Comparison of ENCODE assay signal across 8 mouse cellular contexts in genomic region chr6:70824085-70824986, GRCm38 (mm10). TPM values are rescaled to one million over a fixed set of nuclear protein-coding genes. Genes with fewer than 3 reads are reported as not detected.
DNase-seq lines count a peak whose midpoint lies in the region; ATAC-seq and TF ChIP-seq lines count a peak whose summit lies in the region.

No protein-coding gene starts in this region.

- no peaks in the 10 kb centered on the region for H3K79me2 ChIP-seq in C2C12 (ENCODE audit: control insufficient read depth, insufficient read depth)

- no peaks in the 10 kb centered on the region for H3K27me3 ChIP-seq in C2C12 (ENCODE audit: control insufficient read depth, insufficient read depth, insufficient read length)
- H3K27me3 ChIP-seq in heart, embryonic 11.5 days (ENCODE audit: control insufficient read depth, insufficient read depth, low read length) = no peaks in the 10 kb centered on the region; the same call in 1 of the 2 replicates
- no peaks in the 10 kb centered on the region for H3K27me3 ChIP-seq in kidney, embryonic 14.5 days (ENCODE audit: control insufficient read depth, insufficient read depth, low read length)
- H3K27me3 ChIP-seq in limb, embryonic 13.5 days = no peaks in the 10 kb centered on the region
- no peaks in the 10 kb centered on the region for H3K27me3 ChIP-seq in midbrain, embryonic 13.5 days
- no peaks in the 10 kb centered on the region for H3K27me3 ChIP-seq in spleen, adult 2 months (ENCODE audit: control insufficient read depth, insufficient read depth, low read length)

- peaks cover 13% of the 10 kb centered on the region for H3K4me1 ChIP-seq in heart, embryonic 11.5 days (ENCODE audit: control insufficient read depth, insufficient read depth, low read length)
- H3K4me1 ChIP-seq in kidney, embryonic 14.5 days (ENCODE audit: control insufficient read depth, insufficient read depth, low read length) = no peaks in the 10 kb centered on the region
- H3K4me1 ChIP-seq in limb, embryonic 13.5 days = peaks cover 9% of the 10 kb centered on the region
- H3K4me1 ChIP-seq in midbrain, embryonic 13.5 days (replicated peaks) = peaks cover 5% of the 10 kb centered on the region; the same call in 1 of the 2 replicates
- H3K4me1 ChIP-seq in spleen, adult 2 months (ENCODE audit: control insufficient read depth, insufficient read depth, insufficient read length) = peaks cover 5% of the 10 kb centered on the region; the same call in 1 of the 2 replicates

- peak; percentile 36; the same call in 1 of the 2 replicates for TF ChIP-seq POLR2A in spleen, adult 2 months (IDR thresholded peaks at IDR 0.05; ENCODE audit: low read depth, low read length)

- peak overlapping the region; percentile 27 for H3ac ChIP-seq in C2C12 (ENCODE audit: control insufficient read depth, insufficient read length, low read depth)

- H3K9ac ChIP-seq in heart, embryonic 11.5 days (ENCODE audit: low read depth, low read length) = peak overlapping the region; percentile 74
- H3K9ac ChIP-seq in kidney, embryonic 14.5 days (ENCODE audit: low read depth, low read length) = peak overlapping the region; percentile 3; the same call in 1 of the 2 replicates
- H3K9ac ChIP-seq in limb, embryonic 13.5 days = peak overlapping the region; percentile 59
- peak overlapping the region; percentile 69 for H3K9ac ChIP-seq in midbrain, embryonic 13.5 days (replicated peaks)

- ATAC-seq in erythroblast, adult 5-6 weeks (replicated peaks; ENCODE audit: low FRiP score, poor library complexity, severe bottlenecking) = peak; percentile 98
- ATAC-seq in heart, embryonic 11.5 days (replicated peaks; ENCODE audit: insufficient number of reproducible peaks, low FRiP score, low TSS enrichment) = peak; percentile 88
- ATAC-seq in kidney, embryonic 14.5 days (ENCODE audit: low FRiP score, low TSS enrichment) = peak; percentile 93
- peak; percentile 88 for ATAC-seq in limb, embryonic 13.5 days (ENCODE audit: low FRiP score, low read depth)
- peak; percentile 94 for ATAC-seq in midbrain, embryonic 13.5 days

- H3K27ac ChIP-seq in heart, embryonic 11.5 days (ENCODE audit: low read depth, low read length) = peak overlapping the region; percentile 72
- no peak overlapping the region for H3K27ac ChIP-seq in kidney, embryonic 14.5 days (ENCODE audit: low read depth, low read length)
- no peak overlapping the region for H3K27ac ChIP-seq in limb, embryonic 13.5 days
- H3K27ac ChIP-seq in midbrain, embryonic 13.5 days = peak overlapping the region; percentile 26
- H3K27ac ChIP-seq in spleen, adult 2 months (ENCODE audit: insufficient read depth, low read length) = peak overlapping the region; percentile 77

- peak; percentile 96 for DNase-seq in brain, adult 2 months (ENCODE audit: low read depth, low spot score)
- peak in 1 of 2 experiments; percentile 73 for DNase-seq in spleen, adult 2 months (ENCODE audit: low read depth in 1 of 2, low spot score in 2 of 2)

- H3K4me3 ChIP-seq in C2C12 (ENCODE audit: insufficient read depth, poor library complexity, severe bottlenecking) = no peak overlapping the region
- peak overlapping the region; percentile 44 for H3K4me3 ChIP-seq in heart, embryonic 11.5 days (ENCODE audit: low read depth, low read length)
- H3K4me3 ChIP-seq in kidney, embryonic 14.5 days (ENCODE audit: low read length) = peak overlapping the region; percentile 36
- peak overlapping the region; percentile 47 for H3K4me3 ChIP-seq in limb, embryonic 13.5 days
- H3K4me3 ChIP-seq in midbrain, embryonic 13.5 days (replicated peaks) = peak overlapping the region; percentile 49
- H3K4me3 ChIP-seq in spleen, adult 2 months (ENCODE audit: extremely low read depth, insufficient read depth, insufficient read length) = peak overlapping the region; percentile 63

- TF ChIP-seq CTCF in C2C12 (IDR thresholded peaks at IDR 0.05; ENCODE audit: control insufficient read depth, insufficient read depth, insufficient read length) = no peak
- no peak for TF ChIP-seq CTCF in spleen, adult 2 months (IDR thresholded peaks at IDR 0.05; ENCODE audit: extremely low read depth, insufficient read depth, insufficient read length, insufficient replicate concordance)

- no peaks in the 10 kb centered on the region for H3K79me3 ChIP-seq in C2C12 (ENCODE audit: low read depth)

- H3K4me2 ChIP-seq in heart, embryonic 11.5 days = peak overlapping the region; percentile 74
- H3K4me2 ChIP-seq in kidney, embryonic 14.5 days (replicated peaks; ENCODE audit: low read depth, low read length) = peak overlapping the region; percentile 66
- peak overlapping the region; percentile 81 for H3K4me2 ChIP-seq in limb, embryonic 13.5 days (replicated peaks)
- peak overlapping the region; percentile 81 for H3K4me2 ChIP-seq in midbrain, embryonic 13.5 days (replicated peaks)

- H3K9me3 ChIP-seq in heart, embryonic 11.5 days (replicated peaks; ENCODE audit: control insufficient read depth, low read length) = no peaks in the 10 kb centered on the region
- H3K9me3 ChIP-seq in kidney, embryonic 14.5 days (ENCODE audit: control insufficient read depth, low read length) = no peaks in the 10 kb centered on the region
- 0 out of 2 replicates have a peak, but pooled peaks cover 3% of the 10 kb centered on the region for H3K9me3 ChIP-seq in limb, embryonic 13.5 days
- H3K9me3 ChIP-seq in midbrain, embryonic 13.5 days = no peaks in the 10 kb centered on the region

- no peaks in the 10 kb centered on the region for H3K36me3 ChIP-seq in C2C12 (ENCODE audit: control insufficient read depth, insufficient read depth)
- no peaks in the 10 kb centered on the region for H3K36me3 ChIP-seq in heart, embryonic 11.5 days (ENCODE audit: control insufficient read depth, insufficient read depth, low read length)
- H3K36me3 ChIP-seq in kidney, embryonic 14.5 days (ENCODE audit: control insufficient read depth, insufficient read depth, low read length) = no peaks in the 10 kb centered on the region
- H3K36me3 ChIP-seq in limb, embryonic 13.5 days = no peaks in the 10 kb centered on the region
- H3K36me3 ChIP-seq in midbrain, embryonic 13.5 days = no peaks in the 10 kb centered on the region
- H3K36me3 ChIP-seq in spleen, adult 2 months (ENCODE audit: control insufficient read depth, insufficient read depth, low read length) = no peaks in the 10 kb centered on the region

- WGBS in heart, embryonic 11.5 days (ENCODE audit: insufficient replicate concordance) = 7% methylated on average over 23 of the region's 23 CpGs
- WGBS in kidney, embryonic 14.5 days = 8% methylated on average over 23 of the region's 23 CpGs
- 7% methylated on average over 23 of the region's 23 CpGs for WGBS in limb, embryonic 13.5 days
- 8% methylated on average over 23 of the region's 23 CpGs for WGBS in midbrain, embryonic 13.5 days
- WGBS in spleen, adult 2 months = 13% methylated on average over 23 of the region's 23 CpGs

TF ChIP-seq in C2C12, 6 proteins besides CTCF, POLR2A, EP300 and RAD21:
- TF ChIP-seq USF1 (IDR thresholded peaks at IDR 0.05; ENCODE audit: low read depth) (peak; percentile 74), MAX (IDR thresholded peaks at IDR 0.05) (no peak)

RNA-seq across cellular contexts. Expression of gene Eif2ak3, which starts 20.0 kb away (rescaled TPM):
- 4.2 TPM for polyA plus RNA-seq in C2C12 (2012; fragmentation: generic; extraction: Trizol)
- 2.7 and 7.1 TPM in 2 replicates for total RNA-seq in erythroblast, adult 5-6 weeks (2015; ENCODE audit: low replicate concordance)
- 7.2 and 7.8 TPM in 2 replicates for total RNA-seq in erythroblast, adult 5-6 weeks (2017; ENCODE audit: low replicate concordance)
- 5.0 and 5.4 TPM in 2 replicates for polyA plus RNA-seq in heart, embryonic 11.5 days (2014; fragmentation: Nextera tagmentation; extraction: Ambion mirVana)
- polyA plus RNA-seq in kidney, embryonic 14.5 days (2014; fragmentation: Nextera tagmentation; extraction: Ambion mirVana) = 5.2 and 9.8 TPM in 2 replicates
- polyA plus RNA-seq in limb, embryonic 13.5 days (2015; fragmentation: Nextera tagmentation; extraction: Ambion mirVana) = 11.8 and 12.8 TPM in 2 replicates
- 12.3 and 13.4 TPM in 2 replicates for polyA plus RNA-seq in midbrain, embryonic 13.5 days (2015; fragmentation: Nextera tagmentation; extraction: Ambion mirVana)
- 15.7 and 31.3 TPM in 2 replicates for polyA plus RNA-seq in spleen, adult 2 months (2012; rRNA removed)

RNA-seq across cellular contexts. Expression of gene Rpia, which starts 32.3 kb away (rescaled TPM):
- 10.0 TPM for polyA plus RNA-seq in C2C12 (2012; fragmentation: generic; extraction: Trizol)
- total RNA-seq in erythroblast, adult 5-6 weeks (2015; ENCODE audit: low replicate concordance) = 31.1 and 33.4 TPM in 2 replicates
- 42.4 and 55.0 TPM in 2 replicates for total RNA-seq in erythroblast, adult 5-6 weeks (2017; ENCODE audit: low replicate concordance)
- 0.70 and 1.6 TPM in 2 replicates for polyA plus RNA-seq in heart, embryonic 11.5 days (2014; fragmentation: Nextera tagmentation; extraction: Ambion mirVana)
- 3.2 and 5.5 TPM in 2 replicates for polyA plus RNA-seq in kidney, embryonic 14.5 days (2014; fragmentation: Nextera tagmentation; extraction: Ambion mirVana)
- 2.2 and 2.5 TPM in 2 replicates for polyA plus RNA-seq in limb, embryonic 13.5 days (2015; fragmentation: Nextera tagmentation; extraction: Ambion mirVana)
- polyA plus RNA-seq in midbrain, embryonic 13.5 days (2015; fragmentation: Nextera tagmentation; extraction: Ambion mirVana) = 2.4 and 3.5 TPM in 2 replicates
- 12.7 and 15.1 TPM in 2 replicates for polyA plus RNA-seq in spleen, adult 2 months (2012; rRNA removed)

Comparison
In these comparisons a context has a peak if more than half of its experiments do, and no peak if none do; other contexts are left out.
1. H3K27ac ChIP-seq: peak in heart, embryonic 11.5 days (single experiment), midbrain, embryonic 13.5 days (single experiment) and spleen, adult 2 months (single experiment); none in kidney, embryonic 14.5 days (single experiment) and limb, embryonic 13.5 days (single experiment).
2. H3K9ac ChIP-seq: peak in every context shown above with its lines; median percentile 74 in heart, embryonic 11.5 days; 69 in midbrain, embryonic 13.5 days; 59 in limb, embryonic 13.5 days; 3 in kidney, embryonic 14.5 days.
3. Peak in every context shown above with its lines, with median percentiles within 50 percentile points of each other: ATAC-seq and H3K4me2 ChIP-seq.